Mouse (Mus musculus) frontal cortex, postnatal 36 days (tissue): ENCODE measurements at regions not wholly inside any gene's neighbourhood (a gene's known extent, or its start where the extent isn't known, plus 50 kb on each side); places are given as distances from the start of the nearest gene placed in this dataset.
A peak's percentile ranks its signal among the peaks of the same experiment; 100 is the strongest.

ENCODE experiments used
- DNase-seq, 2 experiments: peaks; one replicate each; pipeline ENCODE4 v3.0.0; 2022; ENCODE audit warnings: low spot score in 2 of 2

- DNase-seq: no peak
These were observed 374.3 kb upstream of the Sox9 start for GRCm38 (mm10) chr11:112407681-112408080.

- DNase-seq: no peak
These were observed 369.6 kb upstream of the Sox9 start for GRCm38 (mm10) chr11:112412434-112412833.

- no peak for DNase-seq
These were observed 339.4 kb upstream of the Sox9 start for GRCm38 (mm10) chr11:112442639-112443038.

GRCm38 (mm10) chr11:112443890-112444289 is 338.1 kb upstream of the Sox9 start:
- no peak for DNase-seq

- DNase-seq: no peak
These were observed 332.4 kb upstream of the Sox9 start for GRCm38 (mm10) chr11:112449632-112450031.

GRCm38 (mm10) chr11:112450227-112450626 is 331.8 kb upstream of the Sox9 start:
- no peak for DNase-seq

- peak in 1 of 2 experiments; percentile 17 for DNase-seq
These were observed 323.9 kb upstream of the Sox9 start for GRCm38 (mm10) chr11:112458075-112458474.

- DNase-seq: peak in 1 of 2 experiments; percentile 7
These were observed 318.9 kb upstream of the Sox9 start for GRCm38 (mm10) chr11:112463121-112463520.

- DNase-seq: no peak
These were observed 317.6 kb upstream of the Sox9 start for GRCm38 (mm10) chr11:112464386-112464785.

- peak; percentile 71 to 80 for DNase-seq
These were observed 311.7 kb upstream of the Sox9 start for GRCm38 (mm10) chr11:112470336-112470735.

- DNase-seq: no peak
These were observed 308.8 kb upstream of the Sox9 start for GRCm38 (mm10) chr11:112473237-112473636.

GRCm38 (mm10) chr11:112473681-112474080 is 308.3 kb upstream of the Sox9 start:
- no peak for DNase-seq

GRCm38 (mm10) chr11:112480360-112480759 is 301.7 kb upstream of the Sox9 start:
- no peak for DNase-seq

GRCm38 (mm10) chr11:112501781-112502180 is 280.2 kb upstream of the Sox9 start:
- DNase-seq: peak; percentile 1 to 12

- no peak for DNase-seq
These were observed 262.9 kb upstream of the Sox9 start for GRCm38 (mm10) chr11:112519076-112519475.

- DNase-seq: no peak
These were observed 257.0 kb upstream of the Sox9 start for GRCm38 (mm10) chr11:112524983-112525382.

GRCm38 (mm10) chr11:112542573-112542972 is 239.5 kb upstream of the Sox9 start:
- no peak for DNase-seq

GRCm38 (mm10) chr11:112543473-112543872 is 238.6 kb upstream of the Sox9 start:
- DNase-seq: no peak

GRCm38 (mm10) chr11:112545231-112546010 is 236.6 kb upstream of the Sox9 start:
- no peak for DNase-seq

GRCm38 (mm10) chr11:112546162-112546561 is 235.9 kb upstream of the Sox9 start:
- no peak for DNase-seq

- DNase-seq: no peak
These were observed 229.2 kb upstream of the Sox9 start for GRCm38 (mm10) chr11:112552838-112553237.

GRCm38 (mm10) chr11:112563027-112563426 is 219.0 kb upstream of the Sox9 start:
- no peak for DNase-seq

- DNase-seq: no peak
These were observed 217.3 kb upstream of the Sox9 start for GRCm38 (mm10) chr11:112564706-112565215.

GRCm38 (mm10) chr11:112566071-112566470 is 216.0 kb upstream of the Sox9 start:
- no peak for DNase-seq
